ENCODE assay signal across 8 mouse cellular contexts in the genomic region with DNA sequence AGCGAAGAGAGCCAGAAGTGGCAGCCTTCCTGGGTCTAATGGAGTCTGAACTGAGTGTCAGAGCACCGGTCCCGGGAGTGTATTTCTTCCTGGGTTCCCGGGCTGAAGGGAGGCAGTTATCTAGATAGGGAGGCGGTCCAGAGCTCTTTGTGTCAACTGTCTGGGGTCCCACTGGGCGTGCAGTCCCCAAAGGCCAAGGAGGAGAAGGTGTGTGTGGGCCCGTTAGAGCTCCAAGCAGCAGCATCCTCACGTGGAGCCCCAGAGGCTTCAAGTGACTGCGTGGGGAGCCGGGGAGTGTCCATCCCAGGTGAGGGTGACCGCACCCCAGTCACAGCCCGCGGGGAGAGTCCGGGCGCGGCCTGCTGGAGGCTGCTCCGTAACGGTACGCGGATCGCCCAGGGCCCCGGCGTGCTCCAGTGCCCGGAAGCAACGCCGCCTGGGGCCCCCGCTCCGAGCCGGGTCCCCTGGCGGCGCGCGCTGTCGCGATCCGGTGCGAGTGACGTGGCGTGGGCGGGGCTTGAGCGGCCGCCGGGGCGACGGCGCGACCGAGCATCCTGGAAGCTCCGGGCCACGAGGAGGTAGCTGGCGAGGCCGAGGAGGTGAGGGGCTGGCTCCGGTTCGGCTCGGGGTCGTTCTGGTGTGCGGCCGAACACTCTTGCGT. TPM values are rescaled to one million over a fixed set of nuclear protein-coding genes. Genes with fewer than 3 reads are reported as not detected.
DNase-seq lines count a peak whose midpoint lies in the region; ATAC-seq lines count a peak whose summit lies in the region.

Gene Slc7a6, plus strand, starts transcription at position 502 of the 661 bp plus-strand sequence.

- peak; percentile 83 for ATAC-seq in inflammation-experienced regulatory T-cells, adult 6 months
- ATAC-seq in megakaryocyte progenitor cell, adult 5-6 weeks (replicated peaks; ENCODE audit: poor library complexity) = peak; percentile 80

- intact Hi-C loops in gastrocnemius, postnatal 14 days (cut with DNase I; ENCODE audit: low total_unique reads) = no loop called here
- intact Hi-C loops in left cerebral cortex, postnatal 10 days (cut with DNase I) = no loop called here

- peak; percentile 63 for DNase-seq in adipocyte (ENCODE audit: low spot score)
- DNase-seq in embryo, embryonic 10 days (ENCODE audit: low spot score) = peak; percentile 90
- peak; percentile 80 for DNase-seq in gastrocnemius, postnatal 14 days
- DNase-seq in left cerebral cortex, postnatal 10 days (ENCODE audit: extremely low spot score in 1 of 2, low spot score in 2 of 2) = peak; percentile 75 to 91
- DNase-seq in right cerebral cortex, postnatal 14 days = peak; percentile 90
- DNase-seq in urinary bladder, postnatal 4 days (ENCODE audit: low spot score in 2 of 2) = peak; percentile 72 to 82

RNA-seq across cellular contexts. Expression of gene Slc7a6, which starts in this region (rescaled TPM):
- 1 to 10 TPM; 6.1 to 7.0 TPM for total RNA-seq in gastrocnemius, postnatal 14 days (2021)
- 10 to 100 TPM; 21.0 to 35.6 (median 33.1) TPM for polyA plus RNA-seq in inflammation-experienced regulatory T-cells, adult 6 months (2017; shearing (Covaris generic))
- 10 to 100 TPM; 28.5 to 29.2 TPM for total RNA-seq in left cerebral cortex, postnatal 10 days (2021)
- 25.3 and 32.8 TPM in 2 replicates for total RNA-seq in megakaryocyte progenitor cell, adult 5-6 weeks (2015)
- total RNA-seq in megakaryocyte progenitor cell, adult 5-6 weeks (2017) = 20.8 and 27.6 TPM in 2 replicates

Comparison
In these comparisons a context has a peak if more than half of its experiments do, and no peak if none do; other contexts are left out.
1. Peak in every context shown above with its lines: DNase-seq and ATAC-seq.